Mouse (Mus musculus) MEL (cell line): ENCODE measurements around the gene Hesx1. TPM values are rescaled to one million over a fixed set of nuclear protein-coding genes. Genes with fewer than 3 reads are reported as not detected.

Source experiments
- DNase-seq: peaks from one replicate; pipeline ENCODE4 v3.0.0; 2011; ENCODE audit warnings: low read depth, low spot score
- H3K27ac ChIP-seq: 2 replicates; pipeline ENCODE4 v1.5.1; 2012; ENCODE audit warnings: low read depth, mild to moderate bottlenecking, control low read depth, low read length, moderate library complexity; ENCODE audit not compliant: control insufficient read depth
- H3K27me3 ChIP-seq, 2 experiments: fragments of 150-350 bp in 1 of 2; sonication (generic) in 1 of 2; 2 replicates each; pipeline ENCODE4 v1.6.1; 2012; ENCODE audit warnings: low read length in 2 of 2, mild to moderate bottlenecking in 2 of 2, improper control_type of control experiment in 1 of 2, moderate library complexity in 1 of 2; ENCODE audit not compliant: insufficient read depth in 2 of 2, control insufficient read depth in 1 of 2
- H3K36me3 ChIP-seq, 2 experiments: 2 replicates each; pipeline ENCODE4 v1.6.1; 2012 to 2014; ENCODE audit warnings: low read length in 2 of 2, improper control_type of control experiment in 1 of 2, inconsistent platforms in 1 of 2, mild to moderate bottlenecking in 1 of 2; ENCODE audit not compliant: insufficient read depth in 2 of 2, control insufficient read depth in 1 of 2
- H3K4me1 ChIP-seq, 2 experiments: fragments of 150-350 bp in 1 of 2; sonication (generic) in 1 of 2; 2 replicates each; pipeline ENCODE4 v1.6.1; 2012; ENCODE audit warnings: low read length in 2 of 2, improper control_type of control experiment in 1 of 2, mild to moderate bottlenecking in 1 of 2; ENCODE audit not compliant: insufficient read depth in 2 of 2, control insufficient read depth in 1 of 2
- H3K4me3 ChIP-seq, 2 experiments: fragments of 150-350 bp in 1 of 2; sonication (generic) in 1 of 2; 2 replicates each; pipeline ENCODE4 v1.5.1; 2012; ENCODE audit warnings: low read depth in 2 of 2, low read length in 2 of 2, mild to moderate bottlenecking in 2 of 2, moderate library complexity in 2 of 2, control low read depth in 1 of 2, improper control_type of control experiment in 1 of 2; ENCODE audit not compliant: control insufficient read depth in 1 of 2, insufficient read depth in 1 of 2
- H3K79me2 ChIP-seq: 2 replicates; pipeline ENCODE4 v1.6.1; 2012; ENCODE audit warnings: mild to moderate bottlenecking, low read length, moderate library complexity; ENCODE audit not compliant: control insufficient read depth, poor library complexity, insufficient read depth
- H3K9ac ChIP-seq: 2 replicates; pipeline ENCODE4 v1.6.1; 2012; ENCODE audit warnings: low read depth, mild to moderate bottlenecking, control low read depth, low read length, moderate library complexity; ENCODE audit not compliant: control insufficient read depth, poor library complexity, severe bottlenecking
- H3K9me3 ChIP-seq: fragments of 150-350 bp; sonication (generic); replicated peaks from 2 replicates; pipeline ENCODE4 v1.6.1; 2012; ENCODE audit warnings: mild to moderate bottlenecking, low read length, improper control_type of control experiment, moderate library complexity; ENCODE audit not compliant: insufficient read depth
- BHLHE40 ChIP-seq: IDR thresholded peaks from 2 replicates; pipeline ENCODE4 v1.6.1; 2012; ENCODE audit warnings: low read depth, mild to moderate bottlenecking, inconsistent platforms, low read length, improper control_type of control experiment, borderline replicate concordance
- CHD1 ChIP-seq: IDR thresholded peaks from 2 replicates; pipeline ENCODE4 v1.6.1; 2012; ENCODE audit warnings: low read depth, mild to moderate bottlenecking, inconsistent platforms, low read length, improper control_type of control experiment
- E2F4 ChIP-seq: IDR thresholded peaks from 2 replicates; pipeline ENCODE4 v1.6.1; 2011; ENCODE audit warnings: low read depth, low read length, improper control_type of control experiment, borderline replicate concordance
- ELF1 ChIP-seq: IDR thresholded peaks from 2 replicates; pipeline ENCODE4 v1.6.1; 2014; ENCODE audit warnings: low read depth, mild to moderate bottlenecking, inconsistent platforms, low read length, improper control_type of control experiment, moderate library complexity
- EP300 ChIP-seq, 2 experiments: IDR thresholded peaks; 2 replicates each; pipeline ENCODE4 v1.6.1; 2011; ENCODE audit warnings: improper control_type of control experiment in 2 of 2, low read length in 2 of 2, low read depth in 1 of 2, mild to moderate bottlenecking in 1 of 2
- GABPA ChIP-seq: IDR thresholded peaks from 2 replicates; pipeline ENCODE4 v1.6.1; 2012; ENCODE audit warnings: low read depth, mild to moderate bottlenecking, inconsistent platforms, low read length, improper control_type of control experiment, moderate library complexity
- GATA1 ChIP-seq: IDR thresholded peaks from 2 replicates; pipeline ENCODE4 v1.6.1; 2011; ENCODE audit warnings: low read depth, low read length, improper control_type of control experiment
- HCFC1 ChIP-seq: IDR thresholded peaks from 2 replicates; pipeline ENCODE4 v1.6.1; 2012; ENCODE audit warnings: low read depth, mild to moderate bottlenecking, inconsistent platforms, low read length, improper control_type of control experiment, moderate library complexity
- KAT2A ChIP-seq: conservative IDR thresholded peaks from 2 replicates; pipeline ENCODE4 v1.6.1; 2012; ENCODE audit warnings: low read depth, low read length, improper control_type of control experiment, inconsistent platforms
- MAX ChIP-seq: IDR thresholded peaks from 2 replicates; pipeline ENCODE4 v1.6.1; 2011; ENCODE audit warnings: low read length, improper control_type of control experiment
- MXI1 ChIP-seq: IDR thresholded peaks from 2 replicates; pipeline ENCODE4 v1.6.1; 2011; ENCODE audit warnings: mild to moderate bottlenecking, low read depth, low read length, improper control_type of control experiment
- MYC ChIP-seq: IDR thresholded peaks from 2 replicates; pipeline ENCODE4 v1.6.1; 2011; ENCODE audit warnings: low read depth, mild to moderate bottlenecking, low read length, improper control_type of control experiment, moderate library complexity
- POLR2AphosphoS2 ChIP-seq: IDR thresholded peaks from 2 replicates; pipeline ENCODE4 v1.6.1; 2011; ENCODE audit warnings: low read length, improper control_type of control experiment
- RCOR1 ChIP-seq: IDR thresholded peaks from 2 replicates; pipeline ENCODE4 v1.6.1; 2012; ENCODE audit warnings: low read depth, mild to moderate bottlenecking, inconsistent platforms, low read length, improper control_type of control experiment
- SIN3A ChIP-seq: IDR thresholded peaks from 2 replicates; pipeline ENCODE4 v1.6.1; 2012; ENCODE audit warnings: low read length, improper control_type of control experiment, inconsistent platforms
- TCF12 ChIP-seq: IDR thresholded peaks from 2 replicates; pipeline ENCODE4 v1.6.1; 2014; ENCODE audit warnings: low read depth, mild to moderate bottlenecking, inconsistent platforms, low read length, improper control_type of control experiment, moderate library complexity
- UBTF ChIP-seq: IDR thresholded peaks from 2 replicates; pipeline ENCODE4 v1.6.1; 2012; ENCODE audit warnings: low read depth, mild to moderate bottlenecking, inconsistent platforms, low read length, improper control_type of control experiment, moderate library complexity, borderline replicate concordance; ENCODE audit not compliant: insufficient read depth
- USF1 ChIP-seq: IDR thresholded peaks from 2 replicates; pipeline ENCODE4 v1.6.1; 2014; ENCODE audit warnings: low read depth, mild to moderate bottlenecking, inconsistent platforms, low read length, improper control_type of control experiment, moderate library complexity
- USF2 ChIP-seq, 2 experiments: IDR thresholded peaks; 2 replicates each; pipeline ENCODE4 v1.6.1; 2011 to 2012; ENCODE audit warnings: improper control_type of control experiment in 2 of 2, low read length in 2 of 2, borderline replicate concordance in 1 of 2, inconsistent platforms in 1 of 2, low read depth in 1 of 2, mild to moderate bottlenecking in 1 of 2; ENCODE audit not compliant: insufficient read depth in 1 of 2
- ZKSCAN1 ChIP-seq: IDR thresholded peaks from 2 replicates; pipeline ENCODE4 v1.6.1; 2012; ENCODE audit warnings: low read depth, mild to moderate bottlenecking, inconsistent platforms, low read length, improper control_type of control experiment, moderate library complexity
- ZNF384 ChIP-seq: IDR thresholded peaks from 2 replicates; pipeline ENCODE4 v1.6.1; 2012; ENCODE audit warnings: low read depth, mild to moderate bottlenecking, inconsistent platforms, low read length, improper control_type of control experiment
- polyA plus RNA-seq, 2 experiments: library from polyadenylated mRNA; stranded (reverse) in 1 of 2; unstranded in 1 of 2; fragments of >175 nt in 1 of 2; fragments of >200 nt in 1 of 2; gene quantifications; 2 replicates each; pipeline versions ENCODE4 v1.2.1 to v1.2.4; 2012; ENCODE audit warnings: low replicate concordance in 2 of 2, low read depth in 1 of 2; ENCODE audit not compliant: insufficient read length in 2 of 2, insufficient read depth in 1 of 2, missing spikeins in 1 of 2
- total RNA-seq: library from RNA; depleted of rRNA; stranded (reverse); fragments of 300-350 nt; gene quantifications from 2 replicates; pipeline ENCODE4 v1.2.3, GENCODE M21; 2012

Hesx1 gene
- total and polyA plus RNA-seq, 3 experiments = not detected

GRCm38 (mm10) chr14:27013658-27014057 lies 19.4 kb downstream of the Hesx1 start:
- Histone ChIP-seq H3K4me1 (no peaks in the 10 kb centered on the region), H3K9me3 (no peaks in the 10 kb centered on the region), H3K9ac (no peak overlapping the region)
- no peak for TF ChIP-seq GATA1
- TF ChIP-seq GABPA = no peak
- no peak for TF ChIP-seq E2F4
- no peak for TF ChIP-seq KAT2A
- TF ChIP-seq ELF1 = no peak
- no peak for TF ChIP-seq HCFC1
- no peak for TF ChIP-seq RCOR1
- TF ChIP-seq MYC = no peak
- TF ChIP-seq CHD1 = no peak
- no peak for TF ChIP-seq MAX
- no peak for TF ChIP-seq USF2 (IDR thresholded peaks at IDR 0.05; ENCODE audit: borderline replicate concordance in 1 of 2, insufficient read depth in 1 of 2, low read depth in 1 of 2, low read length in 2 of 2)
- no peak for TF ChIP-seq BHLHE40
- TF ChIP-seq MXI1 = no peak
- TF ChIP-seq, all 39 proteins: peak for 0
- Histone ChIP-seq H3K36me3 (no peaks in the 10 kb centered on the region), H3K27ac (no peak overlapping the region), H3K79me2 (no peaks in the 10 kb centered on the region), H3K27me3 (peaks cover 1 to 4% of the 10 kb centered on the region in 2 experiments; a peak in 2 of 4 replicates), H3K4me3 (no peak overlapping the region)
- DNase-seq = no peak

- Histone ChIP-seq H3K9me3 (no peaks in the 10 kb centered on the region), H3K9ac (no peak overlapping the region), H3K4me1 (no peaks in the 10 kb centered on the region), H3K27me3 (peaks cover 3 to 4% of the 10 kb centered on the region in 2 experiments; a peak in 2 of 4 replicates), H3K36me3 (no peaks in the 10 kb centered on the region), H3K4me3 (no peak overlapping the region), H3K27ac (no peak overlapping the region), H3K79me2 (no peaks in the 10 kb centered on the region)
- DNase-seq = no peak
- TF ChIP-seq ZKSCAN1 (no peak), TCF12 (no peak), SIN3A (no peak), ZNF384 (no peak), EP300 (IDR thresholded peaks at IDR 0.05; ENCODE audit: low read depth in 1 of 2, low read length in 2 of 2) (no peak), GATA1 (no peak), POLR2AphosphoS2 (no peak), USF1 (no peak), BHLHE40 (no peak), UBTF (no peak)
These were observed 23.7 kb downstream of the Hesx1 start for GRCm38 (mm10) chr14:27017936-27018335.
